Mouse (Mus musculus) liver, embryonic 14.5 days (tissue): ENCODE data around the gene Ubn1. TPM values are rescaled to one million over a fixed set of nuclear protein-coding genes. Genes with fewer than 3 reads are reported as not detected.

Experiments used
- ATAC-seq: fragments of 200-750 bp; cut with Nextera tagmentation; 2 replicates; pipeline ENCODE4 v1.8.0; 2017; ENCODE audit warnings: moderate number of reproducible peaks, mild to moderate bottlenecking, moderate library complexity; ENCODE audit not compliant: insufficient read depth
- DNase-seq, 3 experiments: peaks; one replicate each; pipeline ENCODE4 v3.0.0-alpha.2; 2012 to 2013; ENCODE audit warnings: low read depth in 3 of 3, low spot score in 3 of 3
- H3K27ac ChIP-seq: fragments of 300-500 bp; sonication (generic); 2 replicates; pipeline ENCODE4 v1.5.1; 2014; ENCODE audit warnings: moderate library complexity, mild to moderate bottlenecking, control low read depth, inconsistent platforms
- H3K27me3 ChIP-seq: fragments of 300-500 bp; sonication (generic); 2 replicates; pipeline ENCODE4 v1.6.1; 2014; ENCODE audit warnings: mild to moderate bottlenecking, low read length, moderate library complexity; ENCODE audit not compliant: control insufficient read depth, insufficient read depth
- H3K36me3 ChIP-seq: fragments of 300-500 bp; sonication (generic); replicated peaks from 2 replicates; pipeline ENCODE4 v1.6.1; 2014; ENCODE audit warnings: low read depth; ENCODE audit not compliant: control insufficient read depth, insufficient read depth
- H3K4me1 ChIP-seq, 2 experiments: fragments of 200-500 bp in 1 of 2; fragments of 300-500 bp in 1 of 2; sonication (generic) in 1 of 2; replicated peaks; 2 replicates each; pipeline ENCODE4 v1.6.1; 2012 to 2014; ENCODE audit warnings: antibody characterized with exemption in 1 of 2, inconsistent platforms in 1 of 2, low read length in 1 of 2; ENCODE audit not compliant: control insufficient read depth in 2 of 2, insufficient read depth in 2 of 2
- H3K4me2 ChIP-seq: fragments of 300-500 bp; sonication (generic); 2 replicates; pipeline ENCODE4 v1.6.1; 2014; ENCODE audit warnings: low read depth, mild to moderate bottlenecking, control low read depth, moderate library complexity
- H3K4me3 ChIP-seq, 2 experiments: fragments of 200-500 bp in 1 of 2; fragments of 300-500 bp in 1 of 2; sonication (generic) in 1 of 2; 2 replicates each; pipeline ENCODE4 v1.5.1; 2012 to 2014; ENCODE audit warnings: low read depth in 2 of 2, low read length in 2 of 2, mild to moderate bottlenecking in 2 of 2, control low read depth in 1 of 2, inconsistent platforms in 1 of 2, moderate library complexity in 1 of 2; ENCODE audit not compliant: insufficient read depth in 1 of 2
- H3K9ac ChIP-seq: fragments of 300-500 bp; sonication (generic); replicated peaks from 2 replicates; pipeline ENCODE4 v1.6.1; 2014; ENCODE audit warnings: mild to moderate bottlenecking, control low read depth, moderate library complexity
- H3K9me3 ChIP-seq: fragments of 300-500 bp; sonication (generic); 2 replicates; pipeline ENCODE4 v1.6.1; 2016; ENCODE audit warnings: low read length, mixed read lengths; ENCODE audit not compliant: control insufficient read depth
- CTCF ChIP-seq: IDR thresholded peaks from 2 replicates; pipeline ENCODE4 v1.5.1; 2016; ENCODE audit warnings: antibody characterized with exemption, low read depth, control low read depth
- EP300 ChIP-seq: IDR thresholded peaks from 2 replicates; pipeline ENCODE4 v1.6.1; 2016; ENCODE audit warnings: antibody characterized with exemption, low read depth
- WGBS: fragments of 180-500 bp; shearing (Covaris S2); extraction: QIAGEN DNeasy Blood & Tissue Kit; methylation state at CpG from one replicate; pipeline ENCODE4 v1.1.7; 2014; ENCODE audit not compliant: insufficient replicate concordance; 5-methylcytosine and 5-hydroxymethylcytosine counted together
- polyA plus RNA-seq, 2 experiments: library from polyadenylated mRNA; depleted of rRNA in 1 of 2; stranded (reverse) in 1 of 2; unstranded in 1 of 2; fragments of >200 nt; fragmentation: Nextera tagmentation in 1 of 2; extraction: Ambion mirVana in 1 of 2; gene quantifications; 2 replicates each; pipeline versions ENCODE4 v1.2.1 to v1.2.3; 2012 to 2014

Gene Ubn1
- polyA plus RNA-seq, 2 experiments: 8.9 to 11.5 TPM

- WGBS: 76% methylated on average over 10 of the region's 10 CpGs
- DNase-seq (no peak), ATAC-seq (no peak)
- Histone ChIP-seq H3K4me2 (0 out of 2 replicates have a peak overlapping the region, but pooled peaks have one; percentile 3), H3K27ac (no peak overlapping the region), H3K4me3 (no peak overlapping the region), H3K4me1 (peaks cover 7 to 22% of the 10 kb centered on the region in 2 experiments; a peak in 3 of 4 replicates), H3K9me3 (no peaks in the 10 kb centered on the region), H3K36me3 (peaks cover 11% of the 10 kb centered on the region), H3K27me3 (no peaks in the 10 kb centered on the region), H3K9ac (no peak overlapping the region)
- TF ChIP-seq CTCF: no peak
- no peak for TF ChIP-seq EP300
Observed at GRCm38 (mm10) chr16:5010371-5010935, 39.4 kb upstream of the Ubn1 start.

GRCm38 (mm10) chr16:5011285-5011684 lies 38.6 kb upstream of the Ubn1 start:
- Histone ChIP-seq H3K27me3 (no peaks in the 10 kb centered on the region), H3K4me2 (no peak overlapping the region), H3K4me3 (no peak overlapping the region), H3K27ac (no peak overlapping the region), H3K36me3 (peaks cover 18% of the 10 kb centered on the region), H3K9ac (no peak overlapping the region), H3K9me3 (no peaks in the 10 kb centered on the region), H3K4me1 (peaks cover 7 to 22% of the 10 kb centered on the region in 2 experiments; a peak in 3 of 4 replicates)
- ATAC-seq (no peak), DNase-seq (no peak)
- 45% methylated on average over 7 of the region's 7 CpGs for WGBS
- TF ChIP-seq EP300: no peak
- no peak for TF ChIP-seq CTCF

- H3K4me1 ChIP-seq: peaks cover 7 to 22% of the 10 kb centered on the region in 2 experiments; a peak in 3 of 4 replicates
- DNase-seq (peak; percentile 70 to 80 (median 75)), ATAC-seq (peak; percentile 60)
- 39% methylated on average over 13 of the region's 13 CpGs for WGBS
- peak overlapping the region; percentile 60 to 62 for H3K4me3 ChIP-seq
- H3K4me2 ChIP-seq: peak overlapping the region; percentile 62
- H3K27ac ChIP-seq: no peak overlapping the region
- peak overlapping the region; percentile 4 for H3K9ac ChIP-seq
- no peaks in the 10 kb centered on the region for H3K9me3 ChIP-seq
- TF ChIP-seq EP300 (peak; percentile 85), CTCF (no peak)
- peaks cover 26% of the 10 kb centered on the region for H3K36me3 ChIP-seq
- H3K27me3 ChIP-seq: no peaks in the 10 kb centered on the region
Observed at GRCm38 (mm10) chr16:5012036-5013005, 37.5 kb upstream of the Ubn1 start.

- H3K4me1 ChIP-seq: peaks cover 7 to 22% of the 10 kb centered on the region in 2 experiments; a peak in 3 of 4 replicates
- TF ChIP-seq CTCF (peak; percentile 29; the same call in 1 of the 2 replicates), EP300 (no peak)
- H3K9me3 ChIP-seq: no peaks in the 10 kb centered on the region
- WGBS: under 1% methylated on average over 63 of the region's 63 CpGs
- no peaks in the 10 kb centered on the region for H3K27me3 ChIP-seq
- H3K27ac ChIP-seq: no peak within 1 kb of the TSS
- H3K4me2 ChIP-seq: peak within 1 kb of the TSS; percentile 62
- H3K9ac ChIP-seq: peak within 1 kb of the TSS; percentile 4
- peak within 1 kb of the TSS; percentile 60 to 62 for H3K4me3 ChIP-seq
- ATAC-seq: peak; percentile 91
- peak; percentile 97 for DNase-seq
- peaks cover 35% of the 10 kb centered on the region for H3K36me3 ChIP-seq
Observed at GRCm38 (mm10) chr16:5013054-5013838, 36.6 kb upstream of the Ubn1 start, which contains the start of gene Rogdi. TSS of gene Rogdi (minus strand) at chr16:5013553.
